Mouse (Mus musculus): ENCODE data around the gene Tle1. TPM values are rescaled to one million over a fixed set of nuclear protein-coding genes. Genes with fewer than 3 reads are reported as not detected.

Gene Tle1
- polyA plus RNA-seq, 1 experiment from 2014 or later: 8.4 TPM

GRCm38 (mm10) chr4:72127596-72127995 is 73.1 kb downstream of the Tle1 start:
- in situ Hi-C loops (cut with MboI; ENCODE audit: low pct_unique_long_range_greater_than_20kb): no loop called here
- ATAC-seq (no peak), DNase-seq (ENCODE audit: low read depth, low spot score) (no peak)
- CTCF ChIA-PET: interaction anchor here (1.4 kb wide), 1 partner anchor 14 kb away, joined by 3 read pairs; no protein-coding TSS in a partner anchor
- TF ChIP-seq CTCF (IDR thresholded peaks at IDR 0.05): no peak
- H3K27me3 ChIP-seq: no peaks in the 10 kb centered on the region
- POLR2A ChIA-PET: no interaction called here

DNA sequence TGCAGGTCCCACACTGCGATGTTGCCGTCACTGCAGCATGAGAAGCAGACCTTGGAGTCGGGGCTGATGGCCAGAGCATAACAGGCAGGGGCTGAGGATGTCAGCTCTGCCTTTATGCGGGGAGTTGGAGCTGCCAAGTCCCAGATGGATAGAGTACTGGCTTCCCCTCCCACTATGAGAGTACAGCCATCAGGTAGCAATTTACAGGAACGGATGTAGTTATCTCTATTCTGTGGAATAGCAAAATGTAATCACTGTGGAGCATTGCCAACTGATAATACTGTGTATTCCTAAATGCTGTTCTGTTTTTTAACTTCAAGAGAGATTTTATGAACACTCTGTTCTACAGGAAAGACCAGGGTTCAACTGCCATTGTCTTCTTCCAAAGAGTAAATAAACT is 75.9 kb downstream of the Tle1 start:
- POLR2A ChIA-PET: no interaction called here
- H3K27me3 ChIP-seq: no peaks in the 10 kb centered on the region
- in situ Hi-C loops (cut with MboI; ENCODE audit: low pct_unique_long_range_greater_than_20kb): no loop called here
- no peak for TF ChIP-seq CTCF (IDR thresholded peaks at IDR 0.05)
- ATAC-seq (no peak), DNase-seq (ENCODE audit: low read depth, low spot score) (no peak)
- CTCF ChIA-PET: interaction anchor here (1.4 kb wide), 1 partner anchor 11 kb away, joined by 6 read pairs; no protein-coding TSS in a partner anchor

DNA sequence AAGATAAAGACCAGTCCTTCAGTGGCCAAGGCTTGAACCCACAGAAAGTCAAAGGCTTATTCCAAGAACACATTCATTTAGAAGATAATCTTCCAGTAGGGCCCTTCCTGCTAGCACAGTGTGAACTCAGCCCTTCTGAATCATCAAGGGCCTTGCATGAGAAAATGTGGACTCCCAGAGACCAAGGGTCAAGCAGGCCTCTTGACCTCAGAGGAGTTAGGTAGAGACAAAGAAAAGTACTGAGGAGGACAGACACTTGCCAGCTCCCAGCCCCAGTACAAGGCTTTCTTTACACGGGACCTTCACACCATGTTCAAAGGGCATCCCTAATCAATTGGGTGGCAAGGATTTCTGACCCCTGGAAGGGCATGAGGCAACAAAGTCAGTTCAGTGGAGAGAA is 77.9 kb downstream of the Tle1 start:
- in situ Hi-C loops (cut with MboI; ENCODE audit: low pct_unique_long_range_greater_than_20kb): no loop called here
- ATAC-seq (no peak), DNase-seq (ENCODE audit: low read depth, low spot score) (no peak)
- TF ChIP-seq CTCF (IDR thresholded peaks at IDR 0.05): no peak
- ChIA-PET POLR2A (no interaction called here), CTCF (no interaction called here)
- no peaks in the 10 kb centered on the region for H3K27me3 ChIP-seq

DNA sequence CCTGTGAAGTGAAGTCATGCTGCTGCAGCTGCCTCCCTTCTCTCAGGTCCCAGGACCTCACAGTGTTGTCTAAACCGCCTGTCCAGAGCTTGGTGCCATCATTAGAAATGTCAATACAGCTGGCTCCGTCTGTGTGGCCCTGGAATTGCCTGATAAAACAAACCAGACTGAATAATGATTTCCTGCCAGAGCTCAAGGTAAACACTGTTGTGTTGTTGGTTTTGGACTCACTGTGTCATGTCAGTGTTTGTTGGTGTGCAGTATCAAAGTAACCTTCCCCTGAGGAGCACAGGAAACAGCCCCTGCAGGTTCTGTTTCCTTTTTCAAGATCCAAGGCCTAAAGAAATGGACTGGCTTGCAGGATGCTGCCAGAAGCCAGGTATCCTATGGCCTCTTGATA is 78.4 kb downstream of the Tle1 start:
- ChIA-PET CTCF (no interaction called here), POLR2A (no interaction called here)
- H3K27me3 ChIP-seq: no peaks in the 10 kb centered on the region
- no peak for ATAC-seq
- DNase-seq (ENCODE audit: low read depth, low spot score): no peak
- TF ChIP-seq CTCF (IDR thresholded peaks at IDR 0.05): no peak
- in situ Hi-C loops (cut with MboI; ENCODE audit: low pct_unique_long_range_greater_than_20kb): no loop called here

- in situ Hi-C loops (cut with MboI; ENCODE audit: low pct_unique_long_range_greater_than_20kb): no loop called here
- POLR2A ChIA-PET: no interaction called here
- DNase-seq (ENCODE audit: low read depth, low spot score) (no peak), ATAC-seq (no peak)
- CTCF ChIA-PET: no interaction called here
- H3K27me3 ChIP-seq: no peaks in the 10 kb centered on the region
- TF ChIP-seq CTCF (IDR thresholded peaks at IDR 0.05): no peak
These were observed 80.7 kb downstream of the Tle1 start for GRCm38 (mm10) chr4:72120050-72120449.

GRCm38 (mm10) chr4:72105702-72106101 is 95.0 kb downstream of the Tle1 start:
- ChIA-PET CTCF (no interaction called here), POLR2A (no interaction called here)
- in situ Hi-C loops (cut with MboI; ENCODE audit: low pct_unique_long_range_greater_than_20kb): loop anchor here (10.0 kb wide), 1 partner anchor 89 kb away; no protein-coding TSS in a partner anchor
- H3K27me3 ChIP-seq: no peaks in the 10 kb centered on the region
- DNase-seq (ENCODE audit: low read depth, low spot score): peak; percentile 71
- peak; percentile 89 for ATAC-seq
- no peak for TF ChIP-seq CTCF (IDR thresholded peaks at IDR 0.05)

DNA sequence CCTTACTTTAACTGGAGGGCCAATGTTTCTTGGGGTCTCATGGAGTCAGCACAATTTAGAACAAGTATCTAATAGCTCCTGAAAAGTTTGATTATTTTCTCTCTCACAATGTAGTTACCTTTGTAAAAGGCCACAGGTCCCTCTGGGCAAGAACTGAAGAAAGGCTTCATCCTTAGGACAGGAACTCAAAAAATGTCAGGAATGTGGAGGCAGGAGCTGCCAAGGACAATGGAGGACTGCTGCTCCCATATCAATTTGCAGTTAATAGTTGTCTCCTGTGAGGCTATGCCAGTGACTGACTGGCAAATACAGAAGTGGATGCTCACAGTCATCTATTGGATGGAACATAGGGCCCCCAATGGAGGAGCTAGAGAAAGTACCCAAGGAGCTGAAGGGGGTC is 96.5 kb downstream of the Tle1 start:
- DNase-seq (ENCODE audit: low read depth, low spot score): no peak
- in situ Hi-C loops (cut with MboI; ENCODE audit: low pct_unique_long_range_greater_than_20kb): loop anchor here (10.0 kb wide), 1 partner anchor 91 kb away; no protein-coding TSS in a partner anchor
- ChIA-PET CTCF (no interaction called here), POLR2A (no interaction called here)
- peak; percentile 79 for ATAC-seq
- no peaks in the 10 kb centered on the region for H3K27me3 ChIP-seq
- peak; percentile 8 for TF ChIP-seq CTCF (IDR thresholded peaks at IDR 0.05)

- H3K27me3 ChIP-seq: no peaks in the 10 kb centered on the region
- DNase-seq (ENCODE audit: low read depth, low spot score) (no peak), ATAC-seq (no peak)
- POLR2A ChIA-PET: no interaction called here
- CTCF ChIA-PET: interaction anchor here (1.4 kb wide), 1 partner anchor 8 kb away, joined by 3 read pairs; no protein-coding TSS in a partner anchor
- no peak for TF ChIP-seq CTCF (IDR thresholded peaks at IDR 0.05)
- in situ Hi-C loops (cut with MboI; ENCODE audit: low pct_unique_long_range_greater_than_20kb): no loop called here
These were observed 112.9 kb downstream of the Tle1 start for GRCm38 (mm10) chr4:72087811-72088210.

DNA sequence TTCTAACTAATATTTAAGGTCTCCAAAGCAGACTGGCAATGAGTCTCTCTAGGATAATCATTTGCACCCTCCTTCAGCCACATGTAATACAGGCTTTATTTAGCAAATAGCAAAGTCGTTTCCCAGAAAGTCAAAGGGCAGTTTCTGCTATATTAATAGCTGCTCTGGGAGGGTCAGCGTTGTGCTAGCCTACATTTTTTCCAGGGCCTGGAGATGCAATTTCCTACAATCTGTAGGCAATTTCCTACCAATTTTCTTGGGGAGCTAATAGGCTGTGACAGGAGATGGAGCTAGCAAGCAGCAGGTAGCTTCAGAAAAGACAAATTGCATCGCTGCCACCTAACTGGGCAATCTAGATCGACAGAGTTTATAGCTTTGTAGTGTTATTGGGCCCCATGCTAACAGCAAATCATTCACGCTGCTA is 131.6 kb downstream of the Tle1 start:
- CTCF ChIA-PET: no interaction called here
- no peak for TF ChIP-seq CTCF (IDR thresholded peaks at IDR 0.05)
- in situ Hi-C loops (cut with MboI; ENCODE audit: low pct_unique_long_range_greater_than_20kb): no loop called here
- H3K27me3 ChIP-seq: peaks cover 7% of the 10 kb centered on the region
- DNase-seq (ENCODE audit: low read depth, low spot score) (no peak), ATAC-seq (no peak)
- POLR2A ChIA-PET: no interaction called here

- CTCF ChIA-PET: no interaction called here
- in situ Hi-C loops (cut with MboI; ENCODE audit: low pct_unique_long_range_greater_than_20kb): no loop called here
- H3K27me3 ChIP-seq: peaks cover 7% of the 10 kb centered on the region
- TF ChIP-seq CTCF (IDR thresholded peaks at IDR 0.05): no peak
- POLR2A ChIA-PET: no interaction called here
- ATAC-seq: no peak
- no peak for DNase-seq (ENCODE audit: low read depth, low spot score)
These were observed 132.8 kb downstream of the Tle1 start for GRCm38 (mm10) chr4:72067937-72068336.
